Mouse (Mus musculus) spleen, adult 2 months (tissue): Measurements from ENCODE around the gene Cnksr1. TPM values are rescaled to one million over a fixed set of nuclear protein-coding genes. Genes with fewer than 3 reads are reported as not detected.

ENCODE experiments used
- DNase-seq, 2 experiments: peaks; one replicate each; pipeline versions ENCODE4 v3.0.0 to v3.0.0-alpha.2; 2012 to 2021; ENCODE audit warnings: low spot score in 2 of 2, low read depth in 1 of 2
- H3K27ac ChIP-seq: fragments of 200-500 bp; 2 replicates; pipeline ENCODE4 v1.5.1; 2012; ENCODE audit warnings: low read length, inconsistent platforms; ENCODE audit not compliant: insufficient read depth
- H3K27me3 ChIP-seq: fragments of 200-500 bp; 2 replicates; pipeline ENCODE4 v1.6.1; 2012; ENCODE audit warnings: mild to moderate bottlenecking, moderate library complexity, low read length, inconsistent platforms; ENCODE audit not compliant: control insufficient read depth, insufficient read depth
- H3K36me3 ChIP-seq: fragments of 200-500 bp; 2 replicates; pipeline ENCODE4 v1.6.1; 2012; ENCODE audit warnings: mild to moderate bottlenecking, low read length, inconsistent platforms; ENCODE audit not compliant: control insufficient read depth, insufficient read depth
- H3K4me1 ChIP-seq: fragments of 200-500 bp; 2 replicates; pipeline ENCODE4 v1.6.1; 2011; ENCODE audit warnings: inconsistent platforms; ENCODE audit not compliant: control insufficient read depth, insufficient read depth, insufficient read length
- H3K4me3 ChIP-seq: fragments of 200-500 bp; 2 replicates; pipeline ENCODE4 v1.5.1; 2011; ENCODE audit warnings: mild to moderate bottlenecking, inconsistent platforms; ENCODE audit not compliant: insufficient read depth, insufficient read length; ENCODE audit errors: extremely low read depth
- CTCF ChIP-seq: fragments of 200-500 bp; IDR thresholded peaks from 2 replicates; pipeline ENCODE4 v1.5.1; 2011; ENCODE audit warnings: mild to moderate bottlenecking, inconsistent platforms; ENCODE audit not compliant: insufficient read depth, insufficient read length, insufficient replicate concordance; ENCODE audit errors: extremely low read depth
- POLR2A ChIP-seq: fragments of 200-500 bp; IDR thresholded peaks from 2 replicates; pipeline ENCODE4 v1.6.1; 2011; ENCODE audit warnings: low read depth, low read length, inconsistent platforms
- WGBS: fragments of 180-500 bp; shearing (Covaris S2); methylation state at CpG from one replicate; pipeline ENCODE4 v1.1.7; 2018; 5-methylcytosine and 5-hydroxymethylcytosine counted together
- polyA plus RNA-seq: library from polyadenylated mRNA; depleted of rRNA; stranded (reverse); fragments of >200 nt; gene quantifications from 2 replicates; pipeline ENCODE4 v1.2.3, GENCODE M21; 2012; rRNA removed

The Cnksr1 gene
- 0.26 TPM in 2 replicates for polyA plus RNA-seq

GRCm38 (mm10) chr4:134238279-134238651, at the start of gene Cnksr1:
Gene Cnksr1, minus strand, starts transcription at chr4:134238399.
- Histone ChIP-seq H3K4me3 (no peak within 1 kb of the TSS), H3K36me3 (no peaks in the 10 kb centered on the region), H3K4me1 (no peaks in the 10 kb centered on the region), H3K27me3 (no peaks in the 10 kb centered on the region), H3K27ac (no peak within 1 kb of the TSS)
- TF ChIP-seq CTCF (no peak), POLR2A (no peak)
- WGBS = 26% methylated on average over 18 of the region's 18 CpGs
- DNase-seq = no peak

- no peak for TF ChIP-seq POLR2A
- TF ChIP-seq CTCF = no peak
- under 1% methylated on average over 41 of the region's 43 CpGs for WGBS
Measured at GRCm38 (mm10) chr4:134287575-134288025, 49.4 kb upstream of the Cnksr1 start, which contains the start of gene Pdik1l. Gene Pdik1l, minus strand, starts transcription at chr4:134287895.

GRCm38 (mm10) chr4:134287168-134287564, 49.0 kb upstream of the Cnksr1 start:
- Histone ChIP-seq H3K27ac (peak overlapping the region; percentile 97), H3K4me1 (peaks cover 11% of the 10 kb centered on the region; the same call in 1 of the 2 replicates), H3K4me3 (peak overlapping the region; percentile 99), H3K27me3 (no peaks in the 10 kb centered on the region), H3K36me3 (peaks cover 6% of the 10 kb centered on the region)
- peak; percentile 59; the same call in 1 of the 2 replicates for TF ChIP-seq POLR2A
- no peak for TF ChIP-seq CTCF
- under 1% methylated on average over 30 of the region's 59 CpGs for WGBS
- DNase-seq = peak; percentile 82 to 93

More at GRCm38 (mm10) chr4:134287575-134288025, 49.4 kb upstream of the Cnksr1 start, which contains the start of gene Pdik1l:
- Histone ChIP-seq H3K27me3 (no peaks in the 10 kb centered on the region), H3K4me1 (peaks cover 11% of the 10 kb centered on the region; the same call in 1 of the 2 replicates), H3K27ac (peak within 1 kb of the TSS; percentile 97), H3K36me3 (0 out of 2 replicates have a peak, but pooled peaks cover 5% of the 10 kb centered on the region), H3K4me3 (peak within 1 kb of the TSS; percentile 99)
- peak; percentile 65 to 70 for DNase-seq

GRCm38 (mm10) chr4:134286226-134287167, 48.3 kb upstream of the Cnksr1 start:
- WGBS = 2% methylated on average over 59 of the region's 59 CpGs
- peak overlapping the region; percentile 99 for H3K4me3 ChIP-seq
- H3K27ac ChIP-seq = peak overlapping the region; percentile 64
- peaks cover 11% of the 10 kb centered on the region; the same call in 1 of the 2 replicates for H3K4me1 ChIP-seq
- DNase-seq = no peak
- peaks cover 8% of the 10 kb centered on the region for H3K36me3 ChIP-seq
- H3K27me3 ChIP-seq = no peaks in the 10 kb centered on the region
- no peak for TF ChIP-seq POLR2A
- TF ChIP-seq CTCF = no peak

DNA sequence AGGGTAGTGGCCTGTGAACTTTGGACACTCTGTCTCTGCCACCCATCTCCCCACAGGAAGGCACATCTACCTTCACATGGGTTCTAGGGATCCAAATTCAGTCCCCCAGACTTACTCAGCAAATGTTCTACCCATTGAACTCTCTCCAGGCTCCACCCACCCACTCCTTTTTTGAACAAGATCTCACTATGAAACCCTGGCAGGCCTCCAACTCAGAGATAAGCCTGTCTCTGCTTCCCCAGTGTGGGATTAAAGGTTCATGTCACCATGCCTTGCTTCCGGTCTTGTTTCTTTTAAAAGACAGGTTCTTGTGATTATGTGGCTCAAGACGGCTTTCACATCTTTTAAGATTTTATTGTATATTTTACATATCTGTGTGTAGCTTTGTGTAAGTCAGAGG, 46.7 kb upstream of the Cnksr1 start:
- 82% methylated on average over 2 of the region's 2 CpGs for WGBS
- no peak for DNase-seq
- no peak overlapping the region for H3K4me3 ChIP-seq
- H3K4me1 ChIP-seq = peaks cover 11% of the 10 kb centered on the region; the same call in 1 of the 2 replicates
- no peaks in the 10 kb centered on the region for H3K27me3 ChIP-seq
- peaks cover 9% of the 10 kb centered on the region for H3K36me3 ChIP-seq
- no peak overlapping the region for H3K27ac ChIP-seq
- TF ChIP-seq CTCF (no peak), POLR2A (no peak)

DNA sequence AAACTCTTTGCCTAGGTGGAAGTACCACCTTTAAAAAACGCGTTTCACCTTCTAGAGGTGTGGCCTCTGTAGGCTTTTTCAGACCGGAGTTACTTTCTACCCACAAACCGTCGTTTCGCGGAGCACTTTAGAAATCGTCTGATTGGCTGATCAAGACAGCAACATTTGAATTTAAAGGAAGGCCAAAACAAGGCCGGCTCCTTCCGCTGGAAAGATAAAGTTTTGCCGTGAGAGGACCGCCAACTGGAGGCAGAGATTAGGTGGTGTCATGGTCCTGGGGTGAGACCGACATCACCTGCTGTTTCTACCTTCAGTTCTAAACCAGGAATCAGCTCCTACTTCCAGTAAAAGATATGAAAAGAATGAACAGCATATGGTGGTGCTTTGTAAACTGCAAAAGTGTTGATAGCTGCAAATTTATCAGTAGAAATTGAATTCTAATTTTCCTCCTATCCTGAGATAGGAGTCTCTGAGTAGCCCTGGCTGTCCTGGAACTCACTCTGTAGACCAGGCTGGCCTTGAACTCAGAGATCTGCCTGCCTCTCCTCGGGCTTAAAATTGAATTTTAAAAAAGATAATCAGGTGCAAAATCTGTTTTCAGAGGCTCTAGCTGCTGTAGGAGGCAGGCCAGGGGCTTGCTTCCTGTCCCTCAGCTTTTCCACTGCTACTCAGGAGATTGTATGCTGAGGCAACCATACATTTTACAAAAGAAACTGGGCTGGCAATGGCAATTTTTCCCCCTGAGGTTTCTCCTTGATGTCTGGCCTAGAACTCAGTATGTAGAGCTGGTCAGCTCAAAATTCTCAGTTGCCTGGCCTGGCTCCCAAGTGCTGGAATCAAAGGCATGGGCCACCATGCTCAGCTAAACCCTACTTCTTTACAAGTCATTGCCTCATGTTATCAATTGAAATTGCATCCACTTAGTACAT, 35.5 kb upstream of the Cnksr1 start:
- DNase-seq = peak; percentile 55 to 81
- H3K36me3 ChIP-seq = peaks cover 6% of the 10 kb centered on the region
- TF ChIP-seq POLR2A = peak; percentile 8; the same call in 1 of the 2 replicates
- no peak for TF ChIP-seq CTCF

More for the DNA sequence above, 35.5 kb upstream of the Cnksr1 start:
- 3% methylated on average over 14 of the region's 14 CpGs for WGBS
- H3K4me3 ChIP-seq = peak overlapping the region; percentile 25; the same call in 1 of the 2 replicates
- H3K27ac ChIP-seq = peak overlapping the region; percentile 54
- H3K27me3 ChIP-seq = no peaks in the 10 kb centered on the region
- peaks cover 7% of the 10 kb centered on the region; the same call in 1 of the 2 replicates for H3K4me1 ChIP-seq
